Mouse (Mus musculus) intestine, postnatal 0 days (tissue): ENCODE measurements around the gene Gab1. TPM values are rescaled to one million over a fixed set of nuclear protein-coding genes. Genes with fewer than 3 reads are reported as not detected.

Experiments used
- ATAC-seq: fragments of 200-750 bp; cut with Nextera tagmentation; 2 replicates; pipeline ENCODE4 v1.8.0; 2017; ENCODE audit warnings: mild to moderate bottlenecking, moderate TSS enrichment, moderate library complexity
- H3K27ac ChIP-seq: fragments of 300-500 bp; sonication (generic); 2 replicates; pipeline ENCODE4 v1.5.1; 2014; ENCODE audit warnings: mild to moderate bottlenecking, low read depth, low read length, moderate library complexity
- H3K27me3 ChIP-seq: fragments of 300-500 bp; sonication (generic); replicated peaks from 2 replicates; pipeline ENCODE4 v1.6.1; 2014; ENCODE audit warnings: low read length, mixed read lengths; ENCODE audit not compliant: control insufficient read depth, insufficient read depth
- H3K36me3 ChIP-seq: fragments of 300-500 bp; sonication (generic); 2 replicates; pipeline ENCODE4 v1.6.1; 2014; ENCODE audit warnings: mild to moderate bottlenecking, moderate library complexity; ENCODE audit not compliant: control insufficient read depth, insufficient read depth
- H3K4me1 ChIP-seq: fragments of 300-500 bp; sonication (generic); replicated peaks from 2 replicates; pipeline ENCODE4 v1.6.1; 2014; ENCODE audit warnings: antibody characterized with exemption, low read length, mixed read lengths; ENCODE audit not compliant: control insufficient read depth, insufficient read depth
- H3K4me2 ChIP-seq: fragments of 300-500 bp; sonication (generic); replicated peaks from 2 replicates; pipeline ENCODE4 v1.6.1; 2014; ENCODE audit warnings: low read depth, mild to moderate bottlenecking, moderate library complexity
- H3K4me3 ChIP-seq: fragments of 300-500 bp; sonication (generic); 2 replicates; pipeline ENCODE4 v1.5.1; 2014; ENCODE audit warnings: low read depth, low read length
- H3K9ac ChIP-seq: fragments of 300-500 bp; sonication (generic); 2 replicates; pipeline ENCODE4 v1.6.1; 2014; ENCODE audit warnings: mild to moderate bottlenecking, low read depth, low read length
- H3K9me3 ChIP-seq: fragments of 300-500 bp; sonication (generic); 2 replicates; pipeline ENCODE4 v1.6.1; 2016; ENCODE audit warnings: mixed run types; ENCODE audit not compliant: control insufficient read depth
- CTCF ChIP-seq: sonication (generic); IDR thresholded peaks from 2 replicates; pipeline ENCODE4 v1.5.1; 2016; ENCODE audit warnings: low read depth, mild to moderate bottlenecking, control low read depth, antibody characterized with exemption, moderate library complexity
- WGBS: fragments of 180-500 bp; shearing (Covaris S2); extraction: QIAGEN DNeasy Blood & Tissue Kit; methylation state at CpG from one replicate; pipeline ENCODE4 v1.1.7; 2014; 5-methylcytosine and 5-hydroxymethylcytosine counted together
- polyA plus RNA-seq: library from polyadenylated mRNA; unstranded; fragments of >200 nt; fragmentation: Nextera tagmentation; extraction: Ambion mirVana; gene quantifications from 2 replicates; pipeline ENCODE4 v1.2.1, GENCODE M21; 2015

Gene Gab1
- polyA plus RNA-seq, 1 experiment from 2014 or later = 9.1 TPM

DNA sequence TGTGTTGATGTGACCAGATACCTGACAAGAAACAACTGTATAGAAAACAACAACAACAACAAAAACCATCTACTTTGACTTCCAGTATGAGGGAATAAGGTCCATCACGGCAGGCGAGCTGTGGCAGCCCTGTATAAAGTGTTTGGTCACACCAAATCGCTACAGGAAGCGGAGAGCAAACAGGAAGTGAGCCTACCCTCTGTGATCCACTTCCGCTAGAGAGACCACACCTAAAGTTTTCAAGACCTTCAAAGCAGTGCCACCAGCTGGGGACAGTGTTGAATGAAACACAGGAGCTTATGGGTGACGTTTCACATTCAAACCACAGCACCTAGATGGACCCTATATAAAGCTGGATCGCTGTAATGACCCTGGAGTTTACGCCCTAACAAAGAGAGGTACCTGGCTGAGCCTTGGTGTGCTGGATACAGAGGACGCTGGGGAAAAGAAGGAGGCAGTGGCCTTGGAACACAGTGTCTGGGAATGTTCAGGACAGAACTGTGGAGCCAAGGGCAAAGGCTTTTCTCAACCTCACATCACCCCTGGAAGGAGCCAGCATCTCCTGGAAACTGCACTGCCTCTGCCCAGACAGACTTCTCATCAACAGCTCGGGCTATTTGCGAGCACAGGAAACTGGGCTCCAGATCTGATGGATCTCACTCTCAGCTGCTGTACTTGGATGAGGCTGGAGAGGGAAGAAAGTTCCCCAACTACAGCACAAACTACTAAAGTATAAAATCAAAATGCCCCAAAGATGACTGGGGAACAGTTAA lies 36.3 kb upstream of the Gab1 start:
- no peak overlapping the region for H3K4me3 ChIP-seq
- H3K9ac ChIP-seq = no peak overlapping the region
- TF ChIP-seq CTCF = 0 out of 2 replicates have a peak, but pooled peaks have one; percentile 13
- WGBS = 69% methylated on average over 11 of the region's 11 CpGs
- no peaks in the 10 kb centered on the region for H3K9me3 ChIP-seq
- ATAC-seq = no peak
- no peaks in the 10 kb centered on the region for H3K36me3 ChIP-seq
- H3K4me1 ChIP-seq = no peaks in the 10 kb centered on the region; the same call in 1 of the 2 replicates
- no peaks in the 10 kb centered on the region for H3K27me3 ChIP-seq
- H3K27ac ChIP-seq = no peak overlapping the region
- no peak overlapping the region for H3K4me2 ChIP-seq

DNA sequence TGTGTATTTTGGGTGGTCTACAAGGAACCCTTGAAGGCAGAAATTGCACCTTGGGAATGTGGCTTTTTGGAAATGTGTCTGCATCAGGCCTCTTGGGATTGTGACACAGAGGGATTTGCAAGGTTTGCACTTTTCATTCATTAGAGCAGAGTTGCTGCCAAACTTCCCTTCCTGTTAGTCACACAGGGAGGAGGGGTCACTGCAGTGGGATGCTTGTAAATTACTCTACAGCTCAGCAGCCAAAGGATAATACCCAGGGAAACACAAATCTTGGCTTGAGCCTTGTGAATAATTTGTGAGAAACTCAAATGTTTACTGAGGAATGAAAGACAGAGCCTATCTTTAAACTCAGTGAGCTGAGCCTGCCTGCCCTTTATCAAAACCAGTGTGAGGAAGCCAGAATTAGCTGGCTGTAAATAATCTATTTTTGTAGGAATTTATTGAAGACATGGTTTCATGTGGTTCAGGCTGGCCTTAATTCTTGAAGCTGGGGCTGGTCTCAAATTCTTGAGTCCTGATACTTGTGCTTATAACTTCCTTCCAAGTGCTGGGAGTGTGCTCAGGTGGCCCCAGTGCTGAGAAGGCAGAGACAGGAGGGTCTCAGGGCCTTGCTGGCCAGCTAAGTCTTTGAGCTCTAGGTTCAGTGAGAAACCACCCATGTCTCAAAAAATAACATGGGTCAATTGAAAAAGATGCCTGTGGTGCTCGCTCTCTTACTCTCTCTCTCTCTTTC lies 32.9 kb upstream of the Gab1 start:
- no peak for ATAC-seq
- Histone ChIP-seq H3K36me3 (no peaks in the 10 kb centered on the region), H3K4me2 (no peak overlapping the region), H3K27me3 (no peaks in the 10 kb centered on the region), H3K9me3 (no peaks in the 10 kb centered on the region), H3K4me3 (no peak overlapping the region), H3K27ac (no peak overlapping the region), H3K4me1 (no peaks in the 10 kb centered on the region; the same call in 1 of the 2 replicates), H3K9ac (no peak overlapping the region)
- TF ChIP-seq CTCF = no peak
- 91% methylated on average over 1 of the region's 1 CpGs for WGBS

DNA sequence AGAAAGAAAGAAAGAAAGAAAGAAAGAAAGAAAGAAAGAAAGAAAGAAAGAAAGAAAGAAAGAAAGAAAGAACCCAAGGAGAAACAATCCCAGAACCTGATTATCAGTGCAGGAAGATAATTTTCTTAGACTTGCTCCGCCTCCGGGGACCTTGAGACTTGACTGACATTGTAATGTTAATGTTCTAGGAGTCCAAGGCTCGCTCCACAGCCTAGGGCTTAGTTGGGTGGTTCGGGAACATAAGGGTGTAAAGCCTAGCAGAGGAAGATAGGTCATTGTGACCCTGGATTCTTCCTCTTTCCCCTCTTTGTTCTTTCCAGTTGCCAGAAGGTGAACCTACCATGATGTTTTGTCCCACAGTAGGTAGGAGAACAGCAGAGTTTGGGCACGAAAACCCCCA lies 31.1 kb upstream of the Gab1 start:
- no peaks in the 10 kb centered on the region for H3K9me3 ChIP-seq
- no peak for ATAC-seq
- H3K4me1 ChIP-seq = no peaks in the 10 kb centered on the region; the same call in 1 of the 2 replicates
- no peak overlapping the region for H3K27ac ChIP-seq
- H3K36me3 ChIP-seq = no peaks in the 10 kb centered on the region
- no peak overlapping the region for H3K4me3 ChIP-seq
- no peaks in the 10 kb centered on the region for H3K27me3 ChIP-seq
- H3K4me2 ChIP-seq = no peak overlapping the region
- no peak overlapping the region for H3K9ac ChIP-seq
- 64% methylated on average over 5 of the region's 5 CpGs for WGBS
- TF ChIP-seq CTCF = no peak

DNA sequence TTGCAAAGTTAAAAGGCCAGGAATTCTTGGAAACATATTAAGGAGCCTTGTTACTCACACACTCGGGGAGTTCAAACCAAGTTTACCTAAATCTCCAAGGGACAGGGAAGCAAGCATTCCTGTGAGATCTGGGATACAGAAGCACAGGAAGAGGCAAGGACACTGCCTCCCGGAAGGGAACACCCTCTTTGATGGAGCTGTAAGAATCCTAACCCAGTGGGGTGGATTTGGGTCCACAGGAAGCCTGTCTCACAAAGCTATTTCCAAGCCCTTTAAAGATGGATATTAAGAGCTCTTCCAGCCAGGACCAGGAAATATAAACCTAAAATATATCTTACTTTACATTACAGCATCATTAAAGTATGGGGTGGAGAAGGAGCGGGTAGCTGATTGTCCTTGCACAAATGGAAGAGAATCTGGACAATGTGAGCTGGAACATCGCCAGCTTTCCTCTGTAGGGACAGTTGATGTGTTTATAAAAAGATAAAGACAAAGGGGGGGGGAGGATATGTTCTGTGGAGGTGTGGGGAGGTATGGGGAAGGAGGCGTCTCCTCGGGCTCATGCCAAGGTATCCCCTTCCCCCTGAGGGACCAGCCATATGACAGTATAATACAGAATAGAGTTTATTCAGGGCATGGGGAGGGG lies 28.1 kb upstream of the Gab1 start:
- H3K4me2 ChIP-seq = no peak overlapping the region
- H3K9ac ChIP-seq = no peak overlapping the region
- no peak for ATAC-seq
- WGBS = 49% methylated on average over 6 of the region's 6 CpGs
- no peaks in the 10 kb centered on the region for H3K36me3 ChIP-seq
- H3K27ac ChIP-seq = no peak overlapping the region
- TF ChIP-seq CTCF = no peak
- no peaks in the 10 kb centered on the region; the same call in 1 of the 2 replicates for H3K4me1 ChIP-seq
- no peaks in the 10 kb centered on the region for H3K9me3 ChIP-seq
- H3K27me3 ChIP-seq = no peaks in the 10 kb centered on the region
- no peak overlapping the region for H3K4me3 ChIP-seq

DNA sequence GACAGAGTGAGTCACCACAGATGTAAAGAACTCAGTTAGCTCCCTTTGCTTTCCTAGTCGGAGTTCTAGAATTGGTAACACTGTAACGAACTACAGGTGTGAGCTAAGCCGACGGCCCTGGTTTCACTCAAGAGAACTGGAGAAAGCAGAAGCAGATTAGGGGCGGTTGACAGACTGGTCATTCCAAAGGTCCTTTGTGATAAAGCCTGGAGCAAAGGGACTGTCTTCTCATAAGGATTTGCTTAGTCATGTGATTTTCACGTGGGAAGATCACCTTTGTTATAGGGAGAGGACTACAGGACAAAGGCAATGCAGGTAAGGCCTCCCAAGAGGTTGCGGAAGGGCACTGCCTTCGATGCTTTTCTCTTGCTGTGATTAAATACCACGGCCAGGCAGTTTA lies 22.0 kb upstream of the Gab1 start:
- Histone ChIP-seq H3K36me3 (no peaks in the 10 kb centered on the region), H3K9ac (no peak overlapping the region), H3K4me3 (no peak overlapping the region), H3K4me1 (0 out of 2 replicates have a peak, but pooled peaks cover 3% of the 10 kb centered on the region), H3K27ac (no peak overlapping the region), H3K4me2 (no peak overlapping the region), H3K9me3 (no peaks in the 10 kb centered on the region), H3K27me3 (no peaks in the 10 kb centered on the region)
- no peak for TF ChIP-seq CTCF
- ATAC-seq = peak; percentile 92
- 39% methylated on average over 9 of the region's 9 CpGs for WGBS

DNA sequence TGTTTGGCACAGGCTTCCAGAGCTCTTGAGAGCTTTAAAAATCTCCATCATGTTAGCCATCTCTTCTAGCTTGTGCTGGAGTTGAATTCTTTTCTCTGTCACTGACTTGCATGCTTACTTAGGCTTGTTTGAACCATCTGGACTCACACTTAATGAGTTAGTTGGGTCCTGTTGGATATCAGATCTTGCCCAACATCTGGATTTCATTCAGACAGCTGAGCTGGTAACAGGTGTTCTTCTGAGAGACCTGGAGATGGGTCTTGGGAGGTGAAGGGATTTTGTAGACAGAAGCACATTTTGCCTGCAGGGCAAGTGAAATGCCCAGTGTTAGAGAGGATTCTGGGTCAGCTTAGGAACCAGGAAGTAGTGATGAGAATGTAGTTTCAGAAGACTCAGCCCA lies 19.0 kb upstream of the Gab1 start:
- Histone ChIP-seq H3K27me3 (no peaks in the 10 kb centered on the region), H3K4me3 (no peak overlapping the region), H3K9me3 (no peaks in the 10 kb centered on the region), H3K9ac (no peak overlapping the region), H3K4me2 (no peak overlapping the region), H3K27ac (no peak overlapping the region), H3K36me3 (no peaks in the 10 kb centered on the region), H3K4me1 (peaks cover 3% of the 10 kb centered on the region; the same call in 1 of the 2 replicates)
- TF ChIP-seq CTCF = no peak
- no peak for ATAC-seq
